Mouse (Mus musculus): Measurements from ENCODE around the gene Slc35e4. TPM values are rescaled to one million over a fixed set of nuclear protein-coding genes. Genes with fewer than 3 reads are reported as not detected.

The Slc35e4 gene
- polyA plus RNA-seq, 2 experiments = 0.22 to 0.33 TPM

GRCm38 (mm10) chr11:3930931-3931330 lies 16.5 kb upstream of the Slc35e4 start:
- H3K27ac ChIP-seq = no peak overlapping the region
- no peaks in the 10 kb centered on the region for H3K9me3 ChIP-seq (ENCODE audit: control insufficient read depth, low read length)
- H3K4me3 ChIP-seq (ENCODE audit: insufficient read depth in 1 of 2, low read depth in 2 of 2, low read length in 2 of 2) = no peak overlapping the region
- WGBS (ENCODE audit: insufficient replicate concordance) = 36% methylated on average over 6 of the region's 6 CpGs
- H3K4me1 ChIP-seq (replicated peaks; ENCODE audit: control insufficient read depth in 2 of 2, insufficient read depth in 2 of 2, low read length in 1 of 2) = no peaks in the 10 kb centered on the region
- TF ChIP-seq EP300 (IDR thresholded peaks at IDR 0.05; ENCODE audit: low read depth) (no peak), CTCF (IDR thresholded peaks at IDR 0.05; ENCODE audit: low read depth) (no peak)
- no peak for DNase-seq (ENCODE audit: low read depth in 3 of 3, low spot score in 3 of 3)
- peak overlapping the region; percentile 67 for H3K4me2 ChIP-seq (ENCODE audit: low read depth)
- no peak for ATAC-seq (ENCODE audit: insufficient read depth)
- no peaks in the 10 kb centered on the region for H3K36me3 ChIP-seq (replicated peaks; ENCODE audit: control insufficient read depth, insufficient read depth, low read depth)
- H3K9ac ChIP-seq (replicated peaks) = no peak overlapping the region
- no peaks in the 10 kb centered on the region for H3K27me3 ChIP-seq (ENCODE audit: control insufficient read depth, insufficient read depth, low read length)

GRCm38 (mm10) chr11:3930019-3930418 lies 15.6 kb upstream of the Slc35e4 start:
- Histone ChIP-seq H3K27ac (no peak overlapping the region), H3K36me3 (replicated peaks; ENCODE audit: control insufficient read depth, insufficient read depth, low read depth) (no peaks in the 10 kb centered on the region), H3K9ac (replicated peaks) (no peak overlapping the region), H3K4me1 (replicated peaks; ENCODE audit: control insufficient read depth in 2 of 2, insufficient read depth in 2 of 2, low read length in 1 of 2) (no peaks in the 10 kb centered on the region), H3K9me3 (ENCODE audit: control insufficient read depth, low read length) (no peaks in the 10 kb centered on the region), H3K4me2 (ENCODE audit: low read depth) (no peak overlapping the region), H3K27me3 (ENCODE audit: control insufficient read depth, insufficient read depth, low read length) (no peaks in the 10 kb centered on the region), H3K4me3 (ENCODE audit: insufficient read depth in 1 of 2, low read depth in 2 of 2, low read length in 2 of 2) (no peak overlapping the region)
- TF ChIP-seq CTCF (IDR thresholded peaks at IDR 0.05; ENCODE audit: low read depth) (no peak), EP300 (IDR thresholded peaks at IDR 0.05; ENCODE audit: low read depth) (no peak)
- ATAC-seq (ENCODE audit: insufficient read depth) (no peak), DNase-seq (ENCODE audit: low read depth in 3 of 3, low spot score in 3 of 3) (peak in 1 of 3 experiments; percentile 13)
- 17% methylated on average over 4 of the region's 4 CpGs for WGBS (ENCODE audit: insufficient replicate concordance)

GRCm38 (mm10) chr11:3925916-3926315 lies 11.5 kb upstream of the Slc35e4 start:
- no peaks in the 10 kb centered on the region for H3K9me3 ChIP-seq (ENCODE audit: control insufficient read depth, low read length)
- H3K4me1 ChIP-seq (replicated peaks; ENCODE audit: control insufficient read depth in 2 of 2, insufficient read depth in 2 of 2, low read length in 1 of 2) = no peaks in the 10 kb centered on the region
- no peaks in the 10 kb centered on the region for H3K27me3 ChIP-seq (ENCODE audit: control insufficient read depth, insufficient read depth, low read length)
- no peak for TF ChIP-seq EP300 (IDR thresholded peaks at IDR 0.05; ENCODE audit: low read depth)
- no peak for TF ChIP-seq CTCF (IDR thresholded peaks at IDR 0.05; ENCODE audit: low read depth)
- H3K4me2 ChIP-seq (ENCODE audit: low read depth) = no peak overlapping the region
- no peaks in the 10 kb centered on the region for H3K36me3 ChIP-seq (replicated peaks; ENCODE audit: control insufficient read depth, insufficient read depth, low read depth)
- ATAC-seq (ENCODE audit: insufficient read depth) (no peak), DNase-seq (ENCODE audit: low read depth in 3 of 3, low spot score in 3 of 3) (no peak)
- no peak overlapping the region for H3K9ac ChIP-seq (replicated peaks)
- H3K4me3 ChIP-seq (ENCODE audit: insufficient read depth in 1 of 2, low read depth in 2 of 2, low read length in 2 of 2) = no peak overlapping the region
- H3K27ac ChIP-seq = no peak overlapping the region
- WGBS (ENCODE audit: insufficient replicate concordance) = 76% methylated on average over 10 of the region's 10 CpGs

GRCm38 (mm10) chr11:3922731-3923130 lies 8.3 kb upstream of the Slc35e4 start:
- DNase-seq (ENCODE audit: low read depth in 3 of 3, low spot score in 3 of 3) = no peak
- Histone ChIP-seq H3K36me3 (replicated peaks; ENCODE audit: control insufficient read depth, insufficient read depth, low read depth) (no peaks in the 10 kb centered on the region), H3K4me2 (ENCODE audit: low read depth) (no peak overlapping the region), H3K27ac (no peak overlapping the region), H3K9me3 (ENCODE audit: control insufficient read depth, low read length) (no peaks in the 10 kb centered on the region), H3K4me1 (replicated peaks; ENCODE audit: control insufficient read depth in 2 of 2, insufficient read depth in 2 of 2, low read length in 1 of 2) (no peaks in the 10 kb centered on the region), H3K27me3 (ENCODE audit: control insufficient read depth, insufficient read depth, low read length) (no peaks in the 10 kb centered on the region), H3K9ac (replicated peaks) (no peak overlapping the region), H3K4me3 (ENCODE audit: insufficient read depth in 1 of 2, low read depth in 2 of 2, low read length in 2 of 2) (no peak overlapping the region)
- TF ChIP-seq EP300 (IDR thresholded peaks at IDR 0.05; ENCODE audit: low read depth) (no peak), CTCF (IDR thresholded peaks at IDR 0.05; ENCODE audit: low read depth) (no peak)
- WGBS (ENCODE audit: insufficient replicate concordance) = 77% methylated on average over 6 of the region's 6 CpGs
- ATAC-seq (ENCODE audit: insufficient read depth) = no peak

GRCm38 (mm10) chr11:3922115-3922514 lies 7.7 kb upstream of the Slc35e4 start:
- Histone ChIP-seq H3K4me3 (ENCODE audit: insufficient read depth in 1 of 2, low read depth in 2 of 2, low read length in 2 of 2) (no peak overlapping the region), H3K4me1 (replicated peaks; ENCODE audit: control insufficient read depth in 2 of 2, insufficient read depth in 2 of 2, low read length in 1 of 2) (no peaks in the 10 kb centered on the region), H3K4me2 (ENCODE audit: low read depth) (no peak overlapping the region), H3K9me3 (ENCODE audit: control insufficient read depth, low read length) (no peaks in the 10 kb centered on the region), H3K36me3 (replicated peaks; ENCODE audit: control insufficient read depth, insufficient read depth, low read depth) (no peaks in the 10 kb centered on the region), H3K9ac (replicated peaks) (no peak overlapping the region), H3K27me3 (ENCODE audit: control insufficient read depth, insufficient read depth, low read length) (no peaks in the 10 kb centered on the region), H3K27ac (no peak overlapping the region)
- DNase-seq (ENCODE audit: low read depth in 3 of 3, low spot score in 3 of 3) (no peak), ATAC-seq (ENCODE audit: insufficient read depth) (no peak)
- WGBS (ENCODE audit: insufficient replicate concordance) = 77% methylated on average over 9 of the region's 9 CpGs
- TF ChIP-seq EP300 (IDR thresholded peaks at IDR 0.05; ENCODE audit: low read depth) = no peak
- no peak for TF ChIP-seq CTCF (IDR thresholded peaks at IDR 0.05; ENCODE audit: low read depth)
